Mouse (Mus musculus) stomach, postnatal 0 days (tissue): ENCODE results near the gene Itih4.

Experiments used
- CTCF ChIP-seq: IDR thresholded peaks from 2 replicates; pipeline ENCODE4 v1.5.1; 2016; ENCODE audit warnings: antibody characterized with exemption, low read depth, mild to moderate bottlenecking, moderate library complexity
- EP300 ChIP-seq: optimal IDR thresholded peaks from 2 replicates; pipeline ENCODE3; 2016; ENCODE audit warnings: antibody characterized with exemption

GRCm38 (mm10) chr14:30902628-30903027 is 16.4 kb downstream of the Itih4 start:
- TF ChIP-seq CTCF: no peak
- TF ChIP-seq EP300: no peak
